Mouse (Mus musculus): ENCODE results near the gene Tex14. TPM values are rescaled to one million over a fixed set of nuclear protein-coding genes. Genes with fewer than 3 reads are reported as not detected.
"Not testable (repeated sequence)": the region's sequence is repeated elsewhere in the genome, so short reads cannot be mapped to it uniquely, and the experiment has no call there.

Gene Tex14
- polyA plus RNA-seq, 1 experiment from 2014 or later: 0.13 TPM

- no peak overlapping the region for H3K27ac ChIP-seq
- 16% methylated on average over 3 of the region's 3 CpGs for WGBS (ENCODE audit: missing documents)
- no peaks in the 10 kb centered on the region for H3K36me3 ChIP-seq (ENCODE audit: inconsistent target)
- no peaks in the 10 kb centered on the region for H3K79me2 ChIP-seq (ENCODE audit: inconsistent target)
- no peak overlapping the region for H3K4me3 ChIP-seq (ENCODE audit: inconsistent target)
Measured at GRCm38 (mm10) chr11:87449200-87449547, 44.3 kb downstream of the Tex14 start.

DNA sequence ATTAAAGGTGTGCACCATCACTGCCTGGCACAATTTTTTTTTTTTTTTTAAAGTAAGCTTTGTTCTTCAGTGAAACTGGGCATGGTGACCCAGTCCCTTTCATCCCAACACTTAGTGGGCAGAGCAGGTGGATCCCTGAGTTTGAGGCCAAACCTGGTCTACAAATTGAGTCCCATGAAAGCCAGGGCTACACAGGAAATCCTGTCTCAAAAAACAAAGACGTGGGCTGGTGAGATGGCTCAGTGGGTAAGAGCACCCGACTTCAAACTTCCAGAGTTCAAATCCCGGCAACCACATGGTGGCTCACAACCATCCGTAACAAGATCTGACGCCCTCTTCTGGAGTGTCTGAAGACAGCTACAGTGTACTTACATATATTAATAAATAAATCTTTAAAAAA is 45.0 kb downstream of the Tex14 start:
- not testable (repeated sequence) for H3K79me2 ChIP-seq (ENCODE audit: inconsistent target); H3K4me3 ChIP-seq (ENCODE audit: inconsistent target); H3K36me3 ChIP-seq (ENCODE audit: inconsistent target); H3K27ac ChIP-seq
- 43% methylated on average over 5 of the region's 5 CpGs for WGBS (ENCODE audit: missing documents)

DNA sequence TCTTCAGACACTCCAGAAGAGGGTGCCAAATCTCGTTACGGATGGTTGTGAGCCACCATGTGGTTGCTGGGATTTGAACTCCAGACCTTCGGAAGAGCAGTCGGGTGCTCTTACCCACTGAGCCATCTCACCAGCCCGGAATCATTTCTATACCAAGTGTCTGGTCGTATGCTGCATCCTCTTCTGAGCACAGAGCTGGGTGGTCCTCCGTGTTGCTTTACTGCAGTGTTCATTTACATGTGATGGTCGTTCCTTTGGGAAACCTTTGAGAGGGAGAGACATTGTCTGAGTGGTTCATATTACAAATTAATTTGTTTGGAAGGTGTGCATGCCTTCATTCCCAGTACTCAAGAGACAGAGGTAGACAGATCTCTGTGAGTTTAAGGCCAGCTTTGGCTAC is 47.9 kb downstream of the Tex14 start:
- 68% methylated on average over 4 of the region's 8 CpGs for WGBS (ENCODE audit: missing documents)
- not testable (repeated sequence) for H3K27ac ChIP-seq; H3K4me3 ChIP-seq (ENCODE audit: inconsistent target); H3K36me3 ChIP-seq (ENCODE audit: inconsistent target); H3K79me2 ChIP-seq (ENCODE audit: inconsistent target)

- H3K36me3 ChIP-seq (ENCODE audit: inconsistent target): no peaks in the 10 kb centered on the region
- no peak overlapping the region for H3K27ac ChIP-seq
- H3K79me2 ChIP-seq (ENCODE audit: inconsistent target): no peaks in the 10 kb centered on the region
- WGBS (ENCODE audit: missing documents): 11% methylated on average over 13 of the region's 13 CpGs
- no peak overlapping the region for H3K4me3 ChIP-seq (ENCODE audit: inconsistent target)
Measured at GRCm38 (mm10) chr11:87453216-87454034, 48.6 kb downstream of the Tex14 start.

DNA sequence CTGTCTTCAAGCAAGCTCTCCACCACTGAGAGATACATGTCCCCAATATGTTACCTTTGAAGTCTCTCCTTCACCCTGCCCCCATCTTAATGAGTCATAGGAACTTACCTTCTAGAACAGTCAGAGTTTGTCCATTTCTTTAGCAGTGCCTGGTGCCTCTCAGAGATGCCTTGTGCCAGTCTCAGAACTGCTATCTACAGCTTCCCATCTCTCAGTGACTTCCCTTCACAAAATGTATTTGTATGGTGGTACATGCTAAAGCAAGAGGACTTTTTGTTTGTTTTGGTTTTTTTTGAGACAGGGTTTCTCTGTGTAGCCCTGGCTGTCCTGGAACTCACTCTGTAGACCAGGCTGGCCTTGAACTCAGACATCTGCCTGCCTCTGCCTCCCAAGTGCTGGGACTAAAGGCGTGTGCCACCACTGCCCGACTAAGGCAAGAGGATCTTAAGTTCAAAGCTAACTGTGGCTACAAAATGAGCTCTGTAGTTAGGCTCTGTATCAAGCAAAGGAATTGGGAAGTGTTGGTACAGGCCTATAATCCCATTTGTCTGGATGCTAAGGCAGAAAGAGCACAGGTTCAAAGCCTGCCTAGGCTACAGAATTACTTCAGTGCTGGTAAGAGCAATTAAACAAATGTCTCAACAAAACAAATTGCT is 49.3 kb downstream of the Tex14 start:
- Histone ChIP-seq H3K27ac (no peak overlapping the region), H3K79me2 (ENCODE audit: inconsistent target) (no peaks in the 10 kb centered on the region), H3K36me3 (ENCODE audit: inconsistent target) (no peaks in the 10 kb centered on the region), H3K4me3 (ENCODE audit: inconsistent target) (no peak overlapping the region)
- WGBS (ENCODE audit: missing documents): 78% methylated on average over 2 of the region's 2 CpGs

DNA sequence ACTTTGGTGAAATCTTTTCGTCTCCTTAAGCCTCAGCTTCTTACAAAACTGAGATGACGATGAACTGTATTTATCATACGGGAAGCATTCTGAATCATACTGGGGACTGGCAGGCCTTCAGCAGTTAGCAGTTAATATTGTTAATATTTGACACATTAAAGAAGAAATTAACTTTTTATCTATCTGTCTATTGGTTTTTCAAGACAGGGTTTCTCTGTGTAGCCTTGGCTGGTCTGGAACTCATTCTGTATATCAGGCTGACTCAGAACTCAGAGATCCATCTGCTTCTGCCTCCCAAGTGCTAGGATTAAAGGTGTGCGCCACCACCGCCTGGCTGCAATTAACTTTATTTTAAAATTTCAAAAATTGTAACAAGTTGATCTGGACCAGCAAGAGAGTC is 50.7 kb downstream of the Tex14 start:
- no peak overlapping the region for H3K27ac ChIP-seq
- 96% methylated on average over 5 of the region's 5 CpGs for WGBS (ENCODE audit: missing documents)
- H3K4me3 ChIP-seq (ENCODE audit: inconsistent target): no peak overlapping the region
- no peaks in the 10 kb centered on the region for H3K36me3 ChIP-seq (ENCODE audit: inconsistent target)
- H3K79me2 ChIP-seq (ENCODE audit: inconsistent target): no peaks in the 10 kb centered on the region

- Histone ChIP-seq H3K79me2 (ENCODE audit: inconsistent target) (no peaks in the 10 kb centered on the region), H3K36me3 (ENCODE audit: inconsistent target) (no peaks in the 10 kb centered on the region)
- 91% methylated on average over 4 of the region's 4 CpGs for WGBS (ENCODE audit: missing documents)
Measured at GRCm38 (mm10) chr11:87455984-87456383, 51.1 kb downstream of the Tex14 start.

GRCm38 (mm10) chr11:87460566-87460965 is 55.7 kb downstream of the Tex14 start:
- WGBS (ENCODE audit: missing documents): 94% methylated on average over 5 of the region's 6 CpGs
- Histone ChIP-seq H3K79me2 (ENCODE audit: inconsistent target) (no peaks in the 10 kb centered on the region), H3K4me3 (ENCODE audit: inconsistent target) (no peak overlapping the region), H3K27ac (no peak overlapping the region), H3K36me3 (ENCODE audit: inconsistent target) (no peaks in the 10 kb centered on the region)

More at GRCm38 (mm10) chr11:87455984-87456383, 51.1 kb downstream of the Tex14 start:
- no peak overlapping the region for H3K4me3 ChIP-seq (ENCODE audit: inconsistent target)
- H3K27ac ChIP-seq: no peak overlapping the region

GRCm38 (mm10) chr11:87461780-87462460 is 57.1 kb downstream of the Tex14 start:
- WGBS (ENCODE audit: missing documents): 1% methylated on average over 14 of the region's 58 CpGs
- H3K4me3 ChIP-seq (ENCODE audit: inconsistent target); H3K79me2 ChIP-seq (ENCODE audit: inconsistent target); H3K27ac ChIP-seq; H3K36me3 ChIP-seq (ENCODE audit: inconsistent target): not testable (repeated sequence)

DNA sequence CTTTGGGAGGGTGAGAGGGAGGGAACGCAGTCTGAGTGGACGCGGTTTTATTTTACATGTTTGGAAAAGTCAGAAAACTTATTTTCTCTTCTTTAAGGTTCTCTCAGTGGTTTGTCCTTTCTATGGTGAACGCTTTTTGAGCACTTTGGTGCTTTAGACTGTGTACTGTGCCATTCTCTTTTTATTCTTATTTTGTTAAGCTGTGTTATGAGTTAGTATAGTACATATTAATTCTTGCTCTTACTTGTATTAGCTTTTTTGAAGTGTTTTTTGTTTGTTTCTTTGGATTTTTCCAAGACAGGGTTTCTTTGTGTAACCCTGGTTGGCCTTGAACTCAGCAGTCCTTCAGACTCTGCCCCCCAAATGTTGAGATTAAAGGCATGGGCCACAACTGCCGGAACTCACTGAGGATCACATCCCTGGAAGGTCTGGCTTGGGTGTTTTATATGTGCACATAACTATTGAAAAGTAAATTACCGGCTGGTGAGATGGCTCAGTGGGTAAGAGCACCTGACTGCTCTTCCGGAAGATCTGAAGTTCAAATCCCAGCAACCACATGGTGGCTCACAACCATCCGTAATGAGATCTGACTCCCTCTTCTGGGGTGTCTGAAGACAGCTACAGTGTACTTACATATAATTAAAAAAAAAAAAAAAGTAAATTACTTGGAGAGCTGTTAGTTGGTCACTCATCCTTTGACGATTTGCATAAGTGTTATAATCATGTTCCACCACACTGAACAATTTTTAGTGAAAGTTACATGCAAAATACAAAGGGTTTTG is 57.8 kb downstream of the Tex14 start:
- Histone ChIP-seq H3K36me3 (ENCODE audit: inconsistent target) (no peaks in the 10 kb centered on the region), H3K27ac (no peak overlapping the region), H3K4me3 (ENCODE audit: inconsistent target) (no peak overlapping the region), H3K79me2 (ENCODE audit: inconsistent target) (no peaks in the 10 kb centered on the region)
- WGBS (ENCODE audit: missing documents): 16% methylated on average over 6 of the region's 9 CpGs

DNA sequence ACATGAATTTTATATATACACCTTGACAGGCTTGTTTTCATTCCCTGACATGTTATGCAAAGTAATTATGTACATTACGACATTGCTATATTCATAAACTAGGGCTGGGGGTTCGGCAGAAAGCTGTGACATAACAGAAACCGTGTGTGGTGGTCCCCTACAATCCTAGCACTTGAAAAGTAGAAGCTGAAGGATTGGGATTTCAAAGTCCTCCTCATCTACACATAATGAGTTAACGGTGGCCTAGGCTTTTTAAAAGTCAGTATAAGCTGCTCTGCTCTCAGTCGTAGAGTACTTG is 58.3 kb downstream of the Tex14 start:
- no peak overlapping the region for H3K27ac ChIP-seq

DNA sequence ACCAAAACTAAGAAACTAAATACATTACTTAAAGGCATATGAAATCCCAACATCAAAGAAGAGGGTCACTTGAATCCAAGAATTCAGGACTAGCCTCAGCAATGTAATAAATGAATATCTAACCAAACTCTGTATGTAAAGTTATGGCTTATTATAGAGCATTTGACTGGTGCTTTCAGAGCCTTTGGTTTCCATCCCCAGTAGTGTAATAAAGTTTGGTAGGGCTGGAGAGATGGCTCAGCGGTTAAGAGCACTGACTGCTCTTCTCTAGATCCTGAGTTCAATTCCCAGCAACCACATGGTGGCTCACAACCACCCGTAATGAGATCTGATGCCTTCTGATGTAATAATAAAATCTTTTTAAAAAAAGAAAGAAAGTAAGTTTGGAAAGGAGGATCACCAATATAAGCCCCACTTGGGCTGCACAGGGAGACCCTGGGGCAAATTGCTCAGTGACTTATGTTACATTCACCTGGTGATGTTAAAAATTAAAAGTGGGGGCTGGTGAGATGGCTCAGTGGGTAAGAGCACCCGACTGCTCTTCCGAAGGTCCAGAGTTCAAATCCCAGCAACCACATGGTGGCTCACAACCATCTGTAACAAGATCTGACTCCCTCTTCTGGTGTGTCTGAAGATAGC is 59.0 kb downstream of the Tex14 start:
- WGBS (ENCODE audit: missing documents): 100% methylated on average over 2 of the region's 4 CpGs
- H3K27ac ChIP-seq; H3K36me3 ChIP-seq (ENCODE audit: inconsistent target); H3K79me2 ChIP-seq (ENCODE audit: inconsistent target); H3K4me3 ChIP-seq (ENCODE audit: inconsistent target): not testable (repeated sequence)

More for the DNA sequence above, 58.3 kb downstream of the Tex14 start:
- Histone ChIP-seq H3K4me3 (ENCODE audit: inconsistent target) (no peak overlapping the region), H3K36me3 (ENCODE audit: inconsistent target) (no peaks in the 10 kb centered on the region), H3K79me2 (ENCODE audit: inconsistent target) (no peaks in the 10 kb centered on the region)
- 73% methylated on average over 5 of the region's 5 CpGs for WGBS (ENCODE audit: missing documents)

DNA sequence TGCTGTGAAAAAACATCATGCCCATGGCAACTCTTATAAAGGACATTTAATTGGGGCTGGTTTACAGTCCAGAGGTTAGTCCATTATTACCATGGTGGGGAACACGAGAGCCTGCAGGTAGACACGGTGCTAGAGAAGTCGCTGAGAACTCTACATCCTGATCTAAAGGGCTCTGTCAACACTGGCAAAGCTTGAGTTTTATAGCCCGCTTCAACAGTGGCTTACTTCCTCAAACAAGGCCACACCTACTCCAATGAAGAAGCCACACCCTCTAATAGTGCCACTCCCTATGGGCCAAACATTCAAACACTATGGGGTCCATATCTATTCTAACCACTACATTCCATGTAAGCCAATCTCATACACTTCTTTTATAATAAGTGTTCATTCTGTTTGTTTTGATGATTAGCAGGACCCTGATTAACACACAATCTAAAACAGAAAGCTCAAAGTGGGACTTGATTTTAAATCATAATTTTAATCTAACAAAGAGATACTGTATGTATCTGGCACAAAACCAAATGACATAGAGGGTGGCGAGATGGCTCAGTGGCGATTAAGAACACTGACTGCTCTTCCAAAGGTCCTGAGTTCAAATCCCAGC is 61.2 kb downstream of the Tex14 start:
- Histone ChIP-seq H3K27ac (no peak overlapping the region), H3K36me3 (ENCODE audit: inconsistent target) (no peaks in the 10 kb centered on the region), H3K79me2 (ENCODE audit: inconsistent target) (no peaks in the 10 kb centered on the region), H3K4me3 (ENCODE audit: inconsistent target) (no peak overlapping the region)
- WGBS (ENCODE audit: missing documents): 34% methylated on average over 6 of the region's 6 CpGs

Measured in macrophage (primary cell).